In genomic region chr5:109557321-109558122, GRCm38 (mm10) we compare ENCODE assay signal across 8 mouse cellular contexts. TPM values are rescaled to one million over a fixed set of nuclear protein-coding genes. Genes with fewer than 3 reads are reported as not detected.
A peak's percentile ranks its signal among the peaks of the same experiment; 100 is the strongest.
DNase-seq lines count a peak whose midpoint lies in the region; ATAC-seq lines count a peak whose summit lies in the region.

No protein-coding gene starts in this region.

- H3K4me1 ChIP-seq in intestine, embryonic 15.5 days (replicated peaks), result no peaks in the 10 kb centered on the region

- peak overlapping the region; percentile 63 for H3K4me2 ChIP-seq in intestine, embryonic 15.5 days (replicated peaks)

- H3K27me3 ChIP-seq in intestine, embryonic 15.5 days (replicated peaks), result no peaks in the 10 kb centered on the region

- intact Hi-C loops in gastrocnemius, postnatal 36 days (cut with DNase I), result loop anchor here (10.0 kb wide), 2 partner anchors 197 to 367 kb away; partner anchors contain the start of genes 4930522L14Rik and Gm15446
- intact Hi-C loops in left cerebral cortex, postnatal 14 days (cut with DNase I), result loop anchor here (5.0 kb wide), 1 partner anchor 550 kb away; the partner anchor contains the start of gene Gtpbp6

- ATAC-seq in intestine, embryonic 15.5 days, result peak; percentile 82
- peak; percentile 54 for ATAC-seq in megakaryocyte-erythroid progenitor cell, adult 5-6 weeks (replicated peaks; ENCODE audit: low FRiP score, low TSS enrichment, poor library complexity, severe bottlenecking)

- H3K9ac ChIP-seq in intestine, embryonic 15.5 days, result peak overlapping the region; percentile 23; the same call in 1 of the 2 replicates

- under 1% methylated on average over 35 of the region's 35 CpGs for WGBS in intestine, embryonic 15.5 days

- peaks cover 17% of the 10 kb centered on the region for H3K9me3 ChIP-seq in intestine, embryonic 15.5 days

- H3K27ac ChIP-seq in intestine, embryonic 15.5 days, result peak overlapping the region; percentile 96

- peak; percentile 97 for DNase-seq in adrenal gland, postnatal 10 days
- peak; percentile 95 for DNase-seq in embryo, embryonic 11 days
- DNase-seq in gastrocnemius, postnatal 36 days, result peak; percentile 86 to 87
- DNase-seq in left cerebral cortex, postnatal 14 days (ENCODE audit: low spot score in 2 of 2), result peak; percentile 98 to 100
- peak; percentile 97 for DNase-seq in skeletal muscle tissue, adult 2 months (ENCODE audit: low read depth, low spot score)
- no peak for DNase-seq in T-cell, adult 2 months (ENCODE audit: low spot score)

- peaks cover 15% of the 10 kb centered on the region for H3K36me3 ChIP-seq in intestine, embryonic 15.5 days

- peak overlapping the region; percentile 66 for H3K4me3 ChIP-seq in intestine, embryonic 15.5 days (replicated peaks)

RNA-seq across cellular contexts. Expression of gene Crlf2, which starts 1.3 kb away (rescaled TPM):
- 10 to 100 TPM; 23.1 to 25.9 TPM for total RNA-seq in adrenal gland, postnatal 10 days (2021)
- 1 to 10 TPM; 2.5 to 3.0 TPM for total RNA-seq in gastrocnemius, postnatal 36 days (2021)
- 12.3 and 14.1 TPM in 2 replicates for polyA plus RNA-seq in intestine, embryonic 15.5 days (2015; fragmentation: Nextera tagmentation; extraction: Ambion mirVana)
- total RNA-seq in left cerebral cortex, postnatal 14 days (2021), result 10 to 100 TPM; 34.8 to 43.3 TPM
- total RNA-seq in megakaryocyte-erythroid progenitor cell, adult 5-6 weeks (2014; fragmentation: Nextera tagmentation), result 2.8 and 3.3 TPM in 2 replicates
- 7.7 and 13.2 TPM in 2 replicates for total RNA-seq in megakaryocyte-erythroid progenitor cell, adult 5-6 weeks (2017)
